Comparison of ENCODE assay signal across 22 mouse cellular contexts in genomic region chr5:134739951-134740350, GRCm38 (mm10). TPM values are rescaled to one million over a fixed set of nuclear protein-coding genes. Genes with fewer than 3 reads are reported as not detected.
DNase-seq lines count a peak whose midpoint lies in the region; ATAC-seq and TF ChIP-seq lines count a peak whose summit lies in the region.
"Had no signal": no experiment of that assay in that cellular context is flagged by ENCODE, and none has a peak within 500 bp of the region (broad histone marks: within the 10 kb centered on the region; RNA-seq: fewer than 3 reads in every experiment).

No protein-coding gene starts in this region.

- H3K9me3 ChIP-seq in heart, embryonic 16.5 days (replicated peaks; ENCODE audit: control insufficient read depth, low read length): no peaks in the 10 kb centered on the region
- H3K9me3 ChIP-seq in liver, embryonic 11.5 days (ENCODE audit: control insufficient read depth, low read length): no peaks in the 10 kb centered on the region
- no peaks in the 10 kb centered on the region for H3K9me3 ChIP-seq in stomach, embryonic 16.5 days (replicated peaks; ENCODE audit: control insufficient read depth, low read length)
- H3K9me3 ChIP-seq in stomach, postnatal 0 days (ENCODE audit: control insufficient read depth, low read length): no peaks in the 10 kb centered on the region
- H3K9me3 ChIP-seq: embryonic facial prominence, embryonic 12.5 days; forebrain, embryonic 15.5 days; G1E; intestine, embryonic 15.5 days had no signal

- intact Hi-C loops in gastrocnemius, adult 2 months (cut with DNase I): no loop called here

- DNase-seq in gastrocnemius, adult 2 months: no peak
- DNase-seq in gastrocnemius, adult 8-10 months (ENCODE audit: low spot score in 2 of 2): no peak
- DNase-seq in heart, adult 8-10 months (ENCODE audit: low spot score): no peak
- no peak for DNase-seq in liver, adult 2 months (ENCODE audit: extremely low read depth, low read depth, low spot score)
- DNase-seq in liver, embryonic 11.5 days (ENCODE audit: low spot score): no peak
- DNase-seq in stomach, postnatal 0 days (ENCODE audit: low spot score): no peak
- DNase-seq: adrenal gland, adult 8-10 months; B cell, adult 2 months; cerebellum, adult 11 months; cerebellum, adult 8-10 months; cerebellum, postnatal 14 days; gastrocnemius, postnatal 25 days had no signal

- no peaks in the 10 kb centered on the region for H3K79me2 ChIP-seq in liver, adult 2 months (ENCODE audit: control insufficient read depth, insufficient read depth, low read length)

- TF ChIP-seq EP300 in stomach, postnatal 0 days (optimal IDR thresholded peaks at IDR 0.05): no peak

- TF ChIP-seq CTCF in gastrocnemius, adult 2 months (IDR thresholded peaks at IDR 0.05): no peak
- TF ChIP-seq CTCF in liver, adult 2 months (IDR thresholded peaks at IDR 0.05; ENCODE audit: low read depth, low read length): no peak
- TF ChIP-seq CTCF in stomach, postnatal 0 days (IDR thresholded peaks at IDR 0.05; ENCODE audit: low read depth): no peak

- H3K27ac ChIP-seq in gastrocnemius, adult 2 months: peak overlapping the region; percentile 58
- peak overlapping the region; percentile 24; the same call in 1 of the 2 replicates for H3K27ac ChIP-seq in heart, embryonic 16.5 days (ENCODE audit: low read length)
- 0 out of 2 replicates have a peak overlapping the region, but pooled peaks have one; percentile 25 for H3K27ac ChIP-seq in liver, adult 2 months (replicated peaks; ENCODE audit: insufficient read depth, low read depth, low read length)
- H3K27ac ChIP-seq in liver, embryonic 11.5 days (ENCODE audit: low read depth, low read length): no peak overlapping the region
- peak overlapping the region; percentile 6; the same call in 1 of the 2 replicates for H3K27ac ChIP-seq in stomach, embryonic 16.5 days (ENCODE audit: low read length)
- no peak overlapping the region; the same call in 1 of the 2 replicates for H3K27ac ChIP-seq in stomach, postnatal 0 days (replicated peaks)
- H3K27ac ChIP-seq: embryonic facial prominence, embryonic 12.5 days; forebrain, embryonic 15.5 days; hindbrain, embryonic 14.5 days had no signal

- 57% methylated on average over 3 of the region's 3 CpGs for WGBS in heart, embryonic 16.5 days
- WGBS in liver, adult 2 months: 58% methylated on average over 3 of the region's 3 CpGs
- WGBS in liver, embryonic 11.5 days: 55% methylated on average over 3 of the region's 3 CpGs
- 43% methylated on average over 3 of the region's 3 CpGs for WGBS in stomach, embryonic 16.5 days
- WGBS in stomach, postnatal 0 days: 31% methylated on average over 3 of the region's 3 CpGs

- peaks cover 6% of the 10 kb centered on the region for H3K4me1 ChIP-seq in heart, embryonic 16.5 days (ENCODE audit: control insufficient read depth, insufficient read depth, low read length)
- peaks cover 4% of the 10 kb centered on the region; the same call in 1 of the 2 replicates for H3K4me1 ChIP-seq in liver, adult 2 months (ENCODE audit: control insufficient read depth, insufficient read depth, low read length)
- H3K4me1 ChIP-seq in liver, embryonic 11.5 days (replicated peaks; ENCODE audit: control insufficient read depth, insufficient read depth, low read length): peaks cover 2% of the 10 kb centered on the region; the same call in 1 of the 2 replicates
- peaks cover 27% of the 10 kb centered on the region for H3K4me1 ChIP-seq in stomach, embryonic 16.5 days (ENCODE audit: control insufficient read depth, insufficient read depth, low read length)
- H3K4me1 ChIP-seq in stomach, postnatal 0 days (replicated peaks; ENCODE audit: control insufficient read depth, insufficient read depth): 0 out of 2 replicates have a peak, but pooled peaks cover 4% of the 10 kb centered on the region

- no peaks in the 10 kb centered on the region for H3K36me3 ChIP-seq in heart, embryonic 16.5 days (ENCODE audit: control insufficient read depth, insufficient read depth)
- H3K36me3 ChIP-seq in liver, adult 2 months (ENCODE audit: control insufficient read depth, insufficient read depth, low read length): no peaks in the 10 kb centered on the region
- H3K36me3 ChIP-seq in liver, embryonic 11.5 days (ENCODE audit: control insufficient read depth, insufficient read depth, low read length): no peaks in the 10 kb centered on the region
- H3K36me3 ChIP-seq in stomach, embryonic 16.5 days (ENCODE audit: control insufficient read depth, insufficient read depth, low read length): no peaks in the 10 kb centered on the region
- no peaks in the 10 kb centered on the region for H3K36me3 ChIP-seq in stomach, postnatal 0 days (ENCODE audit: control insufficient read depth, insufficient read depth, low read length)
- H3K36me3 ChIP-seq: embryonic facial prominence, embryonic 12.5 days; forebrain, embryonic 15.5 days; G1E; intestine, embryonic 15.5 days had no signal

- TF ChIP-seq POLR2A in liver, adult 2 months (IDR thresholded peaks at IDR 0.05; ENCODE audit: extremely low read depth, insufficient read depth, low read length): no peak

- no peak overlapping the region for H3K4me2 ChIP-seq in heart, embryonic 16.5 days (ENCODE audit: low read depth, low read length)
- no peak overlapping the region for H3K4me2 ChIP-seq in liver, embryonic 11.5 days
- H3K4me2 ChIP-seq in stomach, embryonic 16.5 days (ENCODE audit: low read depth, low read length): no peak overlapping the region
- no peak overlapping the region for H3K4me2 ChIP-seq in stomach, postnatal 0 days (replicated peaks; ENCODE audit: low read depth)
- H3K4me2 ChIP-seq: embryonic facial prominence, embryonic 12.5 days; forebrain, embryonic 15.5 days; hindbrain, embryonic 14.5 days; intestine, embryonic 15.5 days had no signal

- peaks cover 2% of the 10 kb centered on the region; the same call in 1 of the 2 replicates for H3K27me3 ChIP-seq in heart, embryonic 16.5 days (ENCODE audit: control insufficient read depth, insufficient read depth, low read length)
- no peaks in the 10 kb centered on the region for H3K27me3 ChIP-seq in liver, adult 2 months (ENCODE audit: control insufficient read depth, insufficient read depth, low read length)
- H3K27me3 ChIP-seq in liver, embryonic 11.5 days (replicated peaks; ENCODE audit: control insufficient read depth, insufficient read depth, low read length): peaks cover 3% of the 10 kb centered on the region; the same call in 1 of the 2 replicates
- H3K27me3 ChIP-seq in stomach, embryonic 16.5 days (ENCODE audit: control insufficient read depth, insufficient read depth, low read length): no peaks in the 10 kb centered on the region
- no peaks in the 10 kb centered on the region for H3K27me3 ChIP-seq in stomach, postnatal 0 days (ENCODE audit: control insufficient read depth, insufficient read depth, low read length)
- H3K27me3 ChIP-seq: forebrain, embryonic 15.5 days; intestine, embryonic 15.5 days had no signal

- H3K4me3 ChIP-seq in gastrocnemius, adult 2 months: no peak overlapping the region
- no peak overlapping the region for H3K4me3 ChIP-seq in heart, embryonic 16.5 days (ENCODE audit: low read length)
- H3K4me3 ChIP-seq in liver, adult 2 months (ENCODE audit: insufficient read depth, low read depth, low read length): no peak overlapping the region
- H3K4me3 ChIP-seq in liver, embryonic 11.5 days (ENCODE audit: low read depth, low read length): no peak overlapping the region
- no peak overlapping the region for H3K4me3 ChIP-seq in stomach, embryonic 16.5 days (replicated peaks; ENCODE audit: low read length)
- H3K4me3 ChIP-seq in stomach, postnatal 0 days (ENCODE audit: low read depth, low read length): no peak overlapping the region
- H3K4me3 ChIP-seq: embryonic facial prominence, embryonic 12.5 days; forebrain, embryonic 15.5 days; intestine, embryonic 15.5 days had no signal

- no peak overlapping the region for H3K9ac ChIP-seq in heart, embryonic 16.5 days (ENCODE audit: low read length)
- H3K9ac ChIP-seq in liver, adult 2 months (ENCODE audit: low read depth, low read length): no peak overlapping the region
- H3K9ac ChIP-seq in liver, embryonic 11.5 days (ENCODE audit: low read depth, low read length): no peak overlapping the region
- no peak overlapping the region for H3K9ac ChIP-seq in stomach, embryonic 16.5 days (ENCODE audit: low read length)
- no peak overlapping the region for H3K9ac ChIP-seq in stomach, postnatal 0 days (ENCODE audit: low read length)
- H3K9ac ChIP-seq: embryonic facial prominence, embryonic 12.5 days; forebrain, embryonic 15.5 days; hindbrain, embryonic 14.5 days; intestine, embryonic 15.5 days had no signal

- ATAC-seq in heart, embryonic 16.5 days (replicated peaks; ENCODE audit: extremely low read depth, insufficient read depth, low FRiP score): no peak
- ATAC-seq in liver, embryonic 11.5 days (replicated peaks; ENCODE audit: low FRiP score): no peak
- ATAC-seq in stomach, embryonic 16.5 days (ENCODE audit: insufficient read depth, low FRiP score): no peak
- ATAC-seq in stomach, postnatal 0 days (ENCODE audit: low FRiP score, low TSS enrichment): no peak
- ATAC-seq: CD4-positive, CD25-positive, alpha-beta regulatory T cell, adult 4 months; forebrain, embryonic 15.5 days had no signal

RNA-seq across cellular contexts. Expression of gene Eln, which starts 7.2 kb away (rescaled TPM):
- 10 to 100 TPM; 17.6 to 31.6 TPM for total RNA-seq in gastrocnemius, adult 2 months (2021)
- total RNA-seq in gastrocnemius, adult 8-10 months (2022): 10 to 100 TPM in 1 of 4 experiments, 1 to 10 TPM in 3; 3.7 to 11.6 (median 8.5) TPM
- polyA plus RNA-seq in heart, embryonic 16.5 days (2015; fragmentation: Nextera tagmentation; extraction: Ambion mirVana): 285 and 435 TPM in 2 replicates
- 10 to 100 TPM; 14.7 to 26.2 (median 17.6) TPM for total RNA-seq in heart, adult 8-10 months (2022)
- total RNA-seq in liver, adult 2 months (2014; rRNA removed): 0.37 and 0.60 TPM in 2 replicates
- polyA plus RNA-seq in liver, adult 2 months (2012; rRNA removed): 4.0 and 5.2 TPM in 2 replicates
- polyA plus RNA-seq in liver, embryonic 11.5 days (2014; fragmentation: Nextera tagmentation; extraction: Ambion mirVana): 3.5 and 4.4 TPM in 2 replicates
- 93.7 and 97.0 TPM in 2 replicates for polyA plus RNA-seq in stomach, embryonic 16.5 days (2015; fragmentation: Nextera tagmentation; extraction: Ambion mirVana)
- polyA plus RNA-seq in stomach, postnatal 0 days (2015; fragmentation: Nextera tagmentation; extraction: Ambion mirVana): 254 and 340 TPM in 2 replicates
- total RNA-seq: common myeloid progenitor, adult 5-6 weeks; granulocyte monocyte progenitor cell, adult 5-6 weeks had no signal
- polyA plus RNA-seq: CD4-positive, CD25-positive, alpha-beta regulatory T cell, adult 4 months; G1E had no signal

RNA-seq across cellular contexts. Expression of gene Limk1, which starts 51.6 kb away (rescaled TPM):
- 1 to 10 TPM; 1.5 to 2.2 TPM for total RNA-seq in gastrocnemius, adult 2 months (2021)
- 1 to 10 TPM in 2 of 4 experiments, under 1 TPM in 2; 0.92 to 1.5 (median 1.2) TPM for total RNA-seq in gastrocnemius, adult 8-10 months (2022)
- 4.6 and 5.1 TPM in 2 replicates for polyA plus RNA-seq in heart, embryonic 16.5 days (2015; fragmentation: Nextera tagmentation; extraction: Ambion mirVana)
- total RNA-seq in heart, adult 8-10 months (2022): 1 to 10 TPM; 3.8 to 5.1 (median 4.0) TPM
- total RNA-seq in liver, adult 2 months (2014; rRNA removed): 0.83 and 1.1 TPM in 2 replicates
- 2.1 and 2.7 TPM in 2 replicates for polyA plus RNA-seq in liver, adult 2 months (2012; rRNA removed)
- polyA plus RNA-seq in liver, embryonic 11.5 days (2014; fragmentation: Nextera tagmentation; extraction: Ambion mirVana): 1.7 and 1.8 TPM in 2 replicates
- polyA plus RNA-seq in stomach, embryonic 16.5 days (2015; fragmentation: Nextera tagmentation; extraction: Ambion mirVana): 3.7 and 4.1 TPM in 2 replicates
- polyA plus RNA-seq in stomach, postnatal 0 days (2015; fragmentation: Nextera tagmentation; extraction: Ambion mirVana): 1.9 and 2.2 TPM in 2 replicates

Comparison
In these comparisons a context has a peak if more than half of its experiments do, and no peak if none do; other contexts are left out.
1. H3K27ac ChIP-seq: peak in gastrocnemius, adult 2 months (single experiment), heart, embryonic 16.5 days (single experiment), liver, adult 2 months (single experiment) and stomach, embryonic 16.5 days (single experiment); none in liver, embryonic 11.5 days (single experiment) and stomach, postnatal 0 days (single experiment).
2. RNA of gene Eln, which starts 7.2 kb away (polyA plus RNA-seq): 254 to 340 TPM in stomach, postnatal 0 days, 285 to 435 TPM in heart, embryonic 16.5 days and 93.7 to 97.0 TPM in stomach, embryonic 16.5 days; 3.5 to 4.4 TPM in liver, embryonic 11.5 days and 4.0 to 5.2 TPM in liver, adult 2 months; every median in the first group is over 10 times any median in the second.